Mouse (Mus musculus) 3134 (cell line): ENCODE data around the gene Midn.
A peak's percentile ranks its signal among the peaks of the same experiment; 100 is the strongest.

Experiments
- DNase-seq: peaks from one replicate; pipeline ENCODE4 v3.0.0-alpha.2; 2011; ENCODE audit warnings: low spot score; ENCODE audit not compliant: insufficient read length; ENCODE audit errors: extremely low read depth

Gene Midn

DNA sequence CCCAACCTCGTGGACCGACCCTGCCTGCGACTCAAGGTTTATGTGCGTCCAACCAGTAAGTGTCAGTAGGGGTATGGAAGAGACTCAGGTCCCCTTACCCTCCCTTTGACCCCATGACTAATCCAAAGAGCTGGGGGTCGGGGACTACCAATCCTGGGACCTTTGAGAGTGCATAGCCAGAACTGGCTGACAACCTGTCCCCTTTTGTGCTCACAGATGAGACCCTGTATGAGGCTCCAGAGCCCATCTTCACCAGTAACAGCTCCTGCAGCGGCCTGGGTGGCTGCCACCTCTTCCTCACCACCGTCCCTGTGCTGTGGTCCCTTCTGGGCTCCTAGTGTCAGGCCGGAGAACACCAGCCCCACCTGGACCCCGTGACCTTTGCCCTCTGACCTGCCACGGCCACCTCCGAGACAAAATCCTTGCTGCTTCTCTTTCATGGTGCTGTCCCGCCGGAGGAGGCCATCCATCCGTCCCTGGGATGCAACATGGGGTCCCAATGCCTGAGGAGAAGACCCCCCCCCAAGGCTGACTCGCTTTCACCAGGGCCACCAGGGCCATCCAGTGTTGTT, 40.5 kb downstream of the Midn start:
- no peak for DNase-seq

DNA sequence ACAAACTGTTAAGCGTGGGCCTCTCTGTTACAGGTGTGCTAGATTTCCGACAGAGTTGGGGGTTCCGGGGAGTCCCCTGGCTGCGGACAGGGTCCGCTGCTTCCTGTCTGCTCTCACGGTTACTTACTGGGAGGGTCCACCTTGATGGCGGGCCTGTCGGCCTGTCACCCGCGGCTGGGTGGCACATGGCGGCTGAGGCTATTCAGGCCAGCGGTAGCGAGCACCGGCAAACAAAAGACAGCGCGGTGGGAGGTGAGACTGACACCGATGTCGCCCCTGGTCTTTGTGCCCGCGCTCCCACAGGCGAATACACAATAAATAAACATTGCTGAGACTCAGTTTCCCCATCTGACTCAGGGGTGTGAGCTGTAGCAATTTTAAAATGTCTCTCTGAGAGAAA, 41.9 kb downstream of the Midn start:
- no peak for DNase-seq

DNA sequence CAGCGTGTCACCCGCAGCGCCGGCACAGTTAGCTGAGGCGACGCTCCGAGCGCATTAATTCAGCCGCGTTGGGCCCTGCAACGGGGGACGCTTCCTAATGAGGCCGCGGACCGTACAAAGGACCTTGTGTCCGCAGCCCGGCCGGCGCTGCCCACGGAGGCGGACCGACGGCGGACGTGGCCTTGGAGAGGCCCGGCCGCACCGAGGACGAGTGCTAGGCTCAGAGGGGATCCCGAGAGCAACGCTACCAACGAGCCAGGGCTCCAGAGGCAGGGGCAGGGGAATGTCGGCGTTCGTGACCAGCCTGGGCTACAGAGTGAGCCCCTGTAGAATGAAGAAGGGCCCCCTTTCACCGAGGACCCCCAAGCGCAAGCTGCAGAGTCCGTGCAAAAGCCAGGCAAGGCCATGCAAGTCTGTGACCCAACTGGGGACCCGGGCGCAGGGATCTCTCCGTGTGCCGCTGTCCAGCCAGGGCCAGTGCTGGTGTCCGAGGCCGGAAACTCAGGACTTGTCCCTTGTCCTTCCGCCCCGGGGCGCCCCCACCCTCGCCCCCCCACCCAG, 42.5 kb downstream of the Midn start:
- DNase-seq = no peak

DNA sequence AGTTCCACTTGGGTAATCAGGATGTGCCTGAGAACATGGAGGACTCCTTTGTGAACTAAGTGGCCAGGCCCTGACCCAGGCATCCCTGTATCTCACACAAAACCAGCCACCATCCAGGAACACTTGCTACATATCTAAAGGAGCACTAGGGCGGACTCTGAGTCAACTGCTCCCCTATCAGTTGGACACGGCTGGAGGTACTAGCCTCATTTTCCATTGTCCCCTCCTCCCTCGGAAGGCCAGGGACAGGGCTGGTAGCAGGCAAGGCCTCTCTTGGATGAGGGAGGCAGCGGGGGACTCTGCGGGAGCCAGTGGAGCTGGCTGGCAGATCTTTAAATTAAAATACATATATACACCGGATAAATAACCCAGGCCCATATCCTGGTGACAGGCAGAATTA, 45.9 kb downstream of the Midn start:
- no peak for DNase-seq

DNA sequence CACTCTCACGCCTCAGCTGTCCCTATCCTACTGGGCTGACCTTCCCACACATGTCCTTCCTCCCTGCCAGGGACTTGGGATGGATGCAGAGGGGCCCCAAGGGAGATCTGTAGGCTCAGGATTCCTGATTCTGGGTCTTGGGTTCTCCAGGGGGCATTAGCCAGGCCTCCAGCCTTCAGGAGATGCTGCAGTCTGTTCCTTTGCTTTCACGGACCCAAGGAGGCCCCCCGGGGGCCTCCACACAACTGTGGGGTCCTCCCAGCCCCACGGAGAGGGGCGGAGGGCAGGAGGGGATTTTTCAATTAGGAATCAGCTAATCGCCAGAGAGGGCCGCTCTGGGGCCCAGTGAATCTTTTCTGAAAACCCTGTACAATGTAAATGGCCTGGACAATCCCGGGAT, 46.4 kb downstream of the Midn start:
- DNase-seq = no peak

DNA sequence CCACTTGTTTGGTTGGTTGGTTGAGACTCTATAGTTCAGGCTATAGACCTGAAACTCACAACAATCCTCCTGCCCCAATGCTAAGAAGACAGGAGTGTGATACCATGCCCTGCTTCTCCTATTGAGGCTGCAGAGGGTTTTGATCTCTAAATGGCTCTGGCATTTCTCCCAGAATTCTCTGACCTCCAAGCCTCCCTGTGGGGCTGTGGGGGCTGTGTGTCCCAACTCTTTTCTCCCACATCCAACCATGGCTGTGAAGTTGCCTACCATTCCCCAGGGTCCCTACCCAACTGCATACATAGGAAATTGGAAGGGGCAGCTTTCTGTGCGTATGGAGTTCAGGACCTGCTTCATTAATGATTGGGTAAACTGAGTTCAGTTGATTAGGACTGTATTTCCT, 48.1 kb downstream of the Midn start:
- no peak for DNase-seq

DNA sequence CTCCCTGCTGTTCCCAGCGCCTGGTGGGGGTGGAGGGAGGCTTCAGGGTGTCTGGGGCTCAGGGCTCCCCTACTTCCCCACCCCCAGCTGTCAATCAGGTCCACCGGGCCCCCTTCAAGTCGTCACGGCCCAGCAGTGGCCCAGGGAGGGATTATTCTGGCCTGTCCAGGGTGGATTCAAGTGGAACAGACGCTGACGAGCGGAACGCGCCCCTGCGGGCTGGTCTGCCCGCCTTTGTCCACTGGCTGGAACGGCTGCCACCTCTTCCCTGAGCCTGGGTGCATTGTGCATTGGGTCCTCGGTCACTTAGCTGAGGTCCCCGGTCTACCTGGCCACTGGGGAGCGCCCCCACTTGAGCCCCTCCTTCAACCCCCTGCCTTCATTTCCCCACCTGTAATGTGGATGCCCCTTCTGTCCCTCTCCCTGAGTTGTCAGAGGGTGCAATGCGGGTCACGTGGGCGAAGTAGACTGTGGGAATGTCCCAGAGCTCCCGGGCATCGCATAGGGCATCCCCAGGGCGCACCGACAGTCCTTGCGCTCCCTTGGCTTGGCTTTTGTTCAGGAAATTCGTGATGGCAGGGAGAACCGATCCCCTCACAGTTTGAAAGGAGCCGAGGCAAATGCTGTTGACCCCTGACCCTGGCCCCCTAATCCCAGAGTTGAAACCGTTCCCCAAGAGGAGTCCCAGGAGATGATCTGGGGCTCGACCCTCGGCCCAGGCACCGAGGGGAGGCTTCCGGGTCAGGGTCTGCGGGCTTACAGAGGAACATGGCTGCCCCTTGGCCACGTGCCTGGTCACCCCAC, 48.9 kb downstream of the Midn start:
- no peak for DNase-seq

DNA sequence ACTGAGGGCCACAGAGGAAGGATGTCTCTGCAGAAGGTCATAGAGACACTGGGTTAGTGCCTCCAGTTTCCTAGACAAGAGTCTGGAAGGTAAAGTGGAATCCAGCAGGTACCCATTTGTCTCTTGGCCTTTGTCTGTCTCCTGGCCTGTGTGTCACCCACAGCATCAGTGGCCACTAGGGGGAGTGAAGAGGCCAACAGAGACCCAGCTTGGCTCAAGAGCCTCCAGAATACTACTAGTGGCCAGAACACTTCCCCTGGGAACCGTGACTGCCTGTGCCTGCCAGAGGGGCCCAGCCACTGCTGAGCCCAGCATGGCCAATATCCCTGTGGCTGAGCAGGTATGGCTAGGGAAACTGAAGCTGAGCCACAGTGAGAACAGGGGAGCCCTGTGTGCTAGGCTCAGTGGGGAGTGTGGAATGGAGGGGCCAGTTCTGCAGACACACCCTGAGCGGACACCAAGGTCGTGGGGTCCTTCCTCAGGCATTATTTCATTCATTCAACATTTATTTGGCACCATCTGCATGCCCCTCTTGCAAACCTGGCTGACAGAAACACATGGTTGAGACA, 51.5 kb downstream of the Midn start:
- DNase-seq = peak; percentile 55

DNA sequence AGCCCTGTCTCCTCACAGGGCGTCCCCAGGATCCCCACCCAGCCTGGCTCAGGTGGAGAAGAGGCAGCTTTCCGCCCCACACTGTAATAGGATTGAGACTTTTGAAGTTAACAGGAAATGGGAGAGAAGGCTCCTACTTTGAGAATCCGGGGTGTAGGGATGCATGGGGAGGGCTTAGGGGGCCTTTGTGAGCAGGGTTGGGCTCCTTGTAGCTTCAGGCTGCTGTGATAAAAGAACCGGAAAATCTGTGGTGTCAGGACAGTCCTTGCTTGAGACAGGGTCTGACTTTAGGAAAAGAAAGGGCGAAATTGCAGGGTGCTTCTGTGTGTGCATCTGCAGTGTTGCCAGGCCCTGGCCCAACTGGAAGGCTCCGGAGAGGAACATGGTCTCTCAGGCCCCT, 52.4 kb downstream of the Midn start:
- DNase-seq = no peak

DNA sequence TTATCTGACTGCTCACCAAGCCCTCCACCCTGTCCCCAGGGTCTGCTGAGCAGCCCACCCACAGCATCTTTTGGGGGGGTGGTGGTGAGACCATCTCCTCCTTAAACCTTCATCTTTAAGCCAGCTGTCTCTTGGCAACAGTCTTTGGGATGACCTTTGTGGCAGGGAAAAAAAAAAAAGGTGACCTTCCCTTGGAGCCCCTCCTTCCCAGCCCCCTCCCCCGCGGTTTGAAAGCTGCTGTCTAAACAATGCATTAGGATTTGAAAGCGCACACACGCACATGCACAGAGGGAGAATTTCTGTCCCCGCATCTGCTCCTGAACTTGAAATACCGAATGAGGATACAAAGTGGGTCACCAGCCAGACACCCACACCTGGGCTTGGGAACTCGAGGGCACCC, 56.0 kb downstream of the Midn start:
- DNase-seq = no peak

DNA sequence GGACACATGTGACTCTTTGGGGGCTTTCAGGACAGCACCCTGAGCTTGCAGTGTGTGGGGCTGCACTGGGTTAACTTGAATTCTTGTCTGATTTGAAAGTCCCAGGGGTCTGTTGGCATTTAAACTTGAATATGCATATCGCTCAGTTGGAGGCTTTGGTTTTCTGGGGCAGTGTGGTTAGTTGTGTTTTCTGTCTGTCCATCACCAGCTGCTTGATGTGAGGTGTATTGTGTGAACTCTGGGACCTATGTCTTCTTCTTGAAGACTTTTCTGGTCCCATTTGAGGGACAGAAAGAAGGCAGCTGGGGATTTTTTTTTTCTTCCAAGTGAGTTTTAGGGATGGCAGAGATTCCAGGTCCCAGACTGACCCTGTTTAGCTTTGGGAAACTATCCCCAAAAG, 59.1 kb downstream of the Midn start:
- no peak for DNase-seq

DNA sequence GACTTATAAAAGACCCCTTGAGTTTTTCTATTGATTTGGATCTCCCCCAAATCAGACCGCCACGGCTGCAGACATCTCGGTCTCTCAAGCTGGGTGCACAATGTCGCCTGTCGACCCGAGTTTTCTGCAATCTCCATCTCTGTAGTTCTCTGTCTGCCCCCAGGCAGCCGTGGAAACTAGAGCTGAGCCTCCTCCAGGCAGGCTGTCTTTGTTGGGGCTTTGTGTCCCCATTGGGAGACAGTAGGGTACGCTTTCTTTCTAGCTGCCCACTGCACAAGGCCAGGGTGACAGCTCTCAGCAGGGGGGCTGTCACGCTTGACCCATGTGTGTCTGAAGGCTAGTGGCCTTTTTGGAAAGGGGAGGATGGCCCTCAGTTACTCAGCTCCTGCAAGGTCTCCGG, 59.6 kb downstream of the Midn start:
- no peak for DNase-seq
